Mouse (Mus musculus) embryonic facial prominence, embryonic 15.5 days (tissue): ENCODE results near the gene Pcyt1a. TPM values are rescaled to one million over a fixed set of nuclear protein-coding genes. Genes with fewer than 3 reads are reported as not detected.
A peak's percentile ranks its signal among the peaks of the same experiment; 100 is the strongest.
"Not testable (repeated sequence)": the region's sequence is repeated elsewhere in the genome, so short reads cannot be mapped to it uniquely, and the experiment has no call there.

Experiments used
- ATAC-seq: fragments of 200-750 bp; cut with Nextera tagmentation; 2 replicates; pipeline ENCODE4 v1.8.0; 2017; ENCODE audit warnings: low read depth, moderate TSS enrichment; ENCODE audit not compliant: insufficient number of reproducible peaks, low FRiP score, low TSS enrichment
- H3K27ac ChIP-seq: fragments of 300-500 bp; sonication (generic); replicated peaks from 2 replicates; pipeline ENCODE4 v1.5.1; 2015; ENCODE audit warnings: mild to moderate bottlenecking, inconsistent platforms
- H3K27me3 ChIP-seq: fragments of 300-500 bp; sonication (generic); 2 replicates; pipeline ENCODE4 v1.6.1; 2015; ENCODE audit warnings: inconsistent platforms
- H3K36me3 ChIP-seq: fragments of 300-500 bp; sonication (generic); 2 replicates; pipeline ENCODE4 v1.6.1; 2015; ENCODE audit warnings: mild to moderate bottlenecking, inconsistent platforms
- H3K4me1 ChIP-seq: fragments of 300-500 bp; sonication (generic); 2 replicates; pipeline ENCODE4 v1.6.1; 2015; ENCODE audit warnings: inconsistent platforms
- H3K4me2 ChIP-seq: fragments of 300-500 bp; sonication (generic); replicated peaks from 2 replicates; pipeline ENCODE4 v1.6.1; 2015; ENCODE audit warnings: mild to moderate bottlenecking, inconsistent platforms
- H3K4me3 ChIP-seq: fragments of 300-500 bp; sonication (generic); replicated peaks from 2 replicates; pipeline ENCODE4 v1.5.1; 2015; ENCODE audit warnings: mild to moderate bottlenecking, inconsistent platforms
- H3K9ac ChIP-seq: fragments of 300-500 bp; sonication (generic); 2 replicates; pipeline ENCODE4 v1.6.1; 2015; ENCODE audit warnings: inconsistent platforms
- H3K9me3 ChIP-seq: fragments of 300-500 bp; sonication (generic); replicated peaks from 2 replicates; pipeline ENCODE4 v1.6.1; 2016; ENCODE audit warnings: inconsistent platforms
- WGBS: fragments of 180-500 bp; shearing (Covaris S2); methylation state at CpG from one replicate; pipeline ENCODE4 v1.1.7; 2015; 5-methylcytosine and 5-hydroxymethylcytosine counted together
- polyA plus RNA-seq: library from polyadenylated mRNA; unstranded; fragments of >200 nt; fragmentation: Nextera tagmentation; extraction: Ambion mirVana; gene quantifications from 2 replicates; pipeline ENCODE4 v1.2.1, GENCODE M21; 2015

The Pcyt1a gene
- polyA plus RNA-seq, 1 experiment from 2014 or later: 41.3 TPM

GRCm38 (mm10) chr16:32434066-32434465 lies 3.3 kb downstream of the Pcyt1a start:
- Histone ChIP-seq H3K4me1 (peaks cover 14% of the 10 kb centered on the region), H3K27ac (no peak overlapping the region), H3K9ac (no peak overlapping the region), H3K36me3 (no peaks in the 10 kb centered on the region), H3K4me2 (no peak overlapping the region), H3K4me3 (no peak overlapping the region), H3K27me3 (no peaks in the 10 kb centered on the region), H3K9me3 (no peaks in the 10 kb centered on the region)
- no peak for ATAC-seq
- WGBS: 52% methylated on average over 6 of the region's 6 CpGs

GRCm38 (mm10) chr16:32434691-32435090 lies 4.0 kb downstream of the Pcyt1a start:
- Histone ChIP-seq H3K4me2 (no peak overlapping the region), H3K4me3 (no peak overlapping the region)

GRCm38 (mm10) chr16:32436657-32437056 lies 5.9 kb downstream of the Pcyt1a start:
- H3K4me2 ChIP-seq: no peak overlapping the region
- no peak overlapping the region for H3K27ac ChIP-seq
- no peak for ATAC-seq
- H3K4me1 ChIP-seq: peaks cover 6% of the 10 kb centered on the region
- H3K27me3 ChIP-seq: no peaks in the 10 kb centered on the region
- WGBS: 22% methylated on average over 1 of the region's 1 CpGs
- H3K36me3 ChIP-seq: no peaks in the 10 kb centered on the region
- no peak overlapping the region for H3K9ac ChIP-seq
- H3K4me3 ChIP-seq: no peak overlapping the region
- H3K9me3 ChIP-seq: no peaks in the 10 kb centered on the region

More at GRCm38 (mm10) chr16:32434691-32435090, 4.0 kb downstream of the Pcyt1a start:
- Histone ChIP-seq H3K36me3 (no peaks in the 10 kb centered on the region), H3K4me1 (peaks cover 13% of the 10 kb centered on the region), H3K27ac (no peak overlapping the region), H3K27me3 (no peaks in the 10 kb centered on the region), H3K9ac (no peak overlapping the region), H3K9me3 (no peaks in the 10 kb centered on the region)
- no peak for ATAC-seq

GRCm38 (mm10) chr16:32437266-32437665 lies 6.5 kb downstream of the Pcyt1a start:
- Histone ChIP-seq H3K4me2 (no peak overlapping the region), H3K9ac (no peak overlapping the region), H3K4me3 (no peak overlapping the region), H3K4me1 (no peaks in the 10 kb centered on the region), H3K36me3 (no peaks in the 10 kb centered on the region), H3K9me3 (no peaks in the 10 kb centered on the region), H3K27me3 (no peaks in the 10 kb centered on the region), H3K27ac (no peak overlapping the region)
- ATAC-seq: no peak
- WGBS: 88% methylated on average over 1 of the region's 1 CpGs

GRCm38 (mm10) chr16:32441432-32441831 lies 10.7 kb downstream of the Pcyt1a start:
- no peak for ATAC-seq
- Histone ChIP-seq H3K36me3 (no peaks in the 10 kb centered on the region), H3K27me3 (no peaks in the 10 kb centered on the region), H3K4me3 (no peak overlapping the region), H3K4me1 (no peaks in the 10 kb centered on the region), H3K27ac (no peak overlapping the region), H3K9ac (no peak overlapping the region), H3K9me3 (no peaks in the 10 kb centered on the region), H3K4me2 (no peak overlapping the region)
- WGBS: 91% methylated on average over 3 of the region's 3 CpGs

GRCm38 (mm10) chr16:32444615-32445014 lies 13.9 kb downstream of the Pcyt1a start:
- not testable (repeated sequence) for H3K36me3 ChIP-seq, H3K27me3 ChIP-seq, H3K9ac ChIP-seq, H3K4me2 ChIP-seq, H3K9me3 ChIP-seq, H3K4me1 ChIP-seq, H3K4me3 ChIP-seq, H3K27ac ChIP-seq, ATAC-seq
- 91% methylated on average over 3 of the region's 3 CpGs for WGBS

GRCm38 (mm10) chr16:32445558-32445957 lies 14.8 kb downstream of the Pcyt1a start:
- Histone ChIP-seq H3K9me3 (no peaks in the 10 kb centered on the region), H3K4me2 (no peak overlapping the region), H3K27me3 (no peaks in the 10 kb centered on the region), H3K9ac (no peak overlapping the region), H3K27ac (no peak overlapping the region), H3K36me3 (no peaks in the 10 kb centered on the region), H3K4me1 (no peaks in the 10 kb centered on the region), H3K4me3 (no peak overlapping the region)
- ATAC-seq: no peak
- WGBS: 85% methylated on average over 1 of the region's 1 CpGs

GRCm38 (mm10) chr16:32446563-32447138 lies 15.9 kb downstream of the Pcyt1a start:
- 83% methylated on average over 2 of the region's 2 CpGs for WGBS
- H3K27me3 ChIP-seq: no peaks in the 10 kb centered on the region

GRCm38 (mm10) chr16:32449665-32450064 lies 18.9 kb downstream of the Pcyt1a start:
- Histone ChIP-seq H3K4me1 (peaks cover 1% of the 10 kb centered on the region; the same call in 1 of the 2 replicates), H3K9me3 (no peaks in the 10 kb centered on the region), H3K4me2 (no peak overlapping the region), H3K9ac (no peak overlapping the region), H3K27me3 (no peaks in the 10 kb centered on the region), H3K27ac (no peak overlapping the region), H3K36me3 (0 out of 2 replicates have a peak, but pooled peaks cover 9% of the 10 kb centered on the region), H3K4me3 (no peak overlapping the region)
- WGBS: 79% methylated on average over 3 of the region's 3 CpGs
- ATAC-seq: no peak

More at GRCm38 (mm10) chr16:32446563-32447138, 15.9 kb downstream of the Pcyt1a start:
- no peak for ATAC-seq
- no peak overlapping the region for H3K4me3 ChIP-seq
- no peaks in the 10 kb centered on the region for H3K36me3 ChIP-seq
- H3K4me2 ChIP-seq: no peak overlapping the region
- H3K9me3 ChIP-seq: no peaks in the 10 kb centered on the region
- no peaks in the 10 kb centered on the region for H3K4me1 ChIP-seq
- H3K9ac ChIP-seq: no peak overlapping the region
- H3K27ac ChIP-seq: no peak overlapping the region

- H3K4me1 ChIP-seq: peaks cover 3% of the 10 kb centered on the region; the same call in 1 of the 2 replicates
- 0 out of 2 replicates have a peak, but pooled peaks cover 9% of the 10 kb centered on the region for H3K36me3 ChIP-seq
- no peaks in the 10 kb centered on the region for H3K9me3 ChIP-seq
- H3K27ac ChIP-seq: no peak overlapping the region
- H3K4me3 ChIP-seq: no peak overlapping the region
- 95% methylated on average over 2 of the region's 2 CpGs for WGBS
- H3K9ac ChIP-seq: no peak overlapping the region
- H3K27me3 ChIP-seq: no peaks in the 10 kb centered on the region
- no peak overlapping the region for H3K4me2 ChIP-seq
- ATAC-seq: no peak
Measured at GRCm38 (mm10) chr16:32450133-32450532, 19.4 kb downstream of the Pcyt1a start.

- 90% methylated on average over 8 of the region's 8 CpGs for WGBS
- no peak for ATAC-seq
Measured at GRCm38 (mm10) chr16:32453102-32453501, 22.4 kb downstream of the Pcyt1a start.

GRCm38 (mm10) chr16:32454646-32455045 lies 23.9 kb downstream of the Pcyt1a start:
- Histone ChIP-seq H3K4me1 (peaks cover 3% of the 10 kb centered on the region; the same call in 1 of the 2 replicates), H3K27me3 (no peaks in the 10 kb centered on the region), H3K9me3 (no peaks in the 10 kb centered on the region), H3K4me3 (no peak overlapping the region), H3K9ac (no peak overlapping the region), H3K27ac (peak overlapping the region; percentile 55), H3K4me2 (peak overlapping the region; percentile 19; the same call in 1 of the 2 replicates), H3K36me3 (peaks cover 31% of the 10 kb centered on the region)
- 41% methylated on average over 5 of the region's 5 CpGs for WGBS
- peak; percentile 67; the same call in 1 of the 2 replicates for ATAC-seq

More at GRCm38 (mm10) chr16:32453102-32453501, 22.4 kb downstream of the Pcyt1a start:
- Histone ChIP-seq H3K9me3 (no peaks in the 10 kb centered on the region), H3K9ac (no peak overlapping the region), H3K27me3 (no peaks in the 10 kb centered on the region), H3K4me3 (no peak overlapping the region), H3K4me1 (peaks cover 3% of the 10 kb centered on the region; the same call in 1 of the 2 replicates), H3K27ac (no peak overlapping the region), H3K4me2 (no peak overlapping the region), H3K36me3 (peaks cover 22% of the 10 kb centered on the region; the same call in 1 of the 2 replicates)
